Mouse (Mus musculus) layer of hippocampus, postnatal 10 days (tissue): ENCODE results near the gene Rbfox1. TPM values are rescaled to one million over a fixed set of nuclear protein-coding genes. Genes with fewer than 3 reads are reported as not detected.

Source experiments
- DNase-seq, 2 experiments: peaks; one replicate each; pipeline ENCODE4 v3.0.0; 2021; ENCODE audit warnings: low spot score in 2 of 2
- total RNA-seq, 2 experiments: library from RNA; stranded (reverse); gene quantifications; 2 replicates each; pipeline ENCODE4 v1.2.3; 2021

Rbfox1 gene
- total RNA-seq, 2 experiments from 2014 or later, result 275 to 280 TPM

DNA sequence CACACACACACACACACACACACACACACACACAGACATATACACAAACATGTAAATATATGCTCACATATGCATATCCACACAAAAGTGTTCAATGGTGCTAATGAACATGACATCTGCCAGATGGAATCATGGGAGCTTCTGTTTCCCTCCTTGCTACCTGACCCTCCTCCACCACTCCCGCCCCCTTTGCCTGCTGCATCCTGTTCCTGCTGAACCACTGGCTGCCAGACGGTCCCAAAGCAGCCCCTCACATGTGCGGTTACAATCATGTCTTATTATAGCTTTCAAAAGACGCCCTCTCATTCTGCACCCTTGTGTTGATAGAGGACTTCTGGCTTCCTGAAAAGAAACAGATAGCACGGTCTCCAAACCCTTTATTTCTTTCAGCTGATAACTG, 563.1 kb downstream of the Rbfox1 start:
- DNase-seq, result peak; percentile 25 to 28

DNA sequence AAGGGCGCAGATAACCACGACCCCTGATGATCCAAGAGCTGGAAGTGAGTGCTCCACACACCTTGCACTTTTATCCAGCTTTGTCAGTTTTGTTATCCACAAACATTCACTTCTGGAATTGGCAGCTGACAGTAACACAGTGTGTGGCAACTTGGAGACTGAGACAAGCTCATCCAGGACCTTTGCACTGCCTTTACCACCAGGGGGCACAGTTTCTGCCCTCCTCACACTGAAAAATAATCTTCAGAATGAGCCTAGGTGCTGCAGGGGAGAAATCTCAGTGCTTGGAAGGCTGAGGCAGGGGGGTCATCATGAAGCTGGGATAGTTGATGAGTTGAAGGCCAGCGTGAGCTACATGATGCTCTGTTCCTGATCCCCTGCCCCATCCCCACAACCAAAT, 570.2 kb downstream of the Rbfox1 start:
- DNase-seq, result no peak

DNA sequence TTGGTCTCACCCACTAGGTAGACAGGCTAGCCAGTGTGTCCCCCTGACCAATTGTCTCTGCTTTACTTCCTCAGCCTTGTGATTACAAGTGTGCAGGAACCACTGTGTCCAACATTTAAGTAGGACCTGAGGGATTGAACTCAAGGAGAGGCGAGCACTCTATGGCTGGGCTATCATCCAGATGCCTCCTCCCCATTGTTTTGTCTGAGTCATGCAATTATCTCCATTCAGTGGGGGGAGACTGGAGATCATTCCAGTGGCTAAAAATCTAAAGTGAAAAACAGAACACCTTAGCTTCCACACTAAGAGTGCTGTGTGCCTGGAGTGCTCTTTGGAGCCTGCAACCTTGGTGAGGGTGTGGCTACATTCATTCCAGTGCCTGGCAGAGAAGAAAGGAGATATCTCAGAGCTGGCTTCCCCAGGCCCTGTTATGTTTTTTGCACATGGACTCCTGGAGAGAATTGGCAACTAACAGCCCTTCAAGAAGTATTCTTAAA, 594.0 kb downstream of the Rbfox1 start:
- DNase-seq, result no peak

DNA sequence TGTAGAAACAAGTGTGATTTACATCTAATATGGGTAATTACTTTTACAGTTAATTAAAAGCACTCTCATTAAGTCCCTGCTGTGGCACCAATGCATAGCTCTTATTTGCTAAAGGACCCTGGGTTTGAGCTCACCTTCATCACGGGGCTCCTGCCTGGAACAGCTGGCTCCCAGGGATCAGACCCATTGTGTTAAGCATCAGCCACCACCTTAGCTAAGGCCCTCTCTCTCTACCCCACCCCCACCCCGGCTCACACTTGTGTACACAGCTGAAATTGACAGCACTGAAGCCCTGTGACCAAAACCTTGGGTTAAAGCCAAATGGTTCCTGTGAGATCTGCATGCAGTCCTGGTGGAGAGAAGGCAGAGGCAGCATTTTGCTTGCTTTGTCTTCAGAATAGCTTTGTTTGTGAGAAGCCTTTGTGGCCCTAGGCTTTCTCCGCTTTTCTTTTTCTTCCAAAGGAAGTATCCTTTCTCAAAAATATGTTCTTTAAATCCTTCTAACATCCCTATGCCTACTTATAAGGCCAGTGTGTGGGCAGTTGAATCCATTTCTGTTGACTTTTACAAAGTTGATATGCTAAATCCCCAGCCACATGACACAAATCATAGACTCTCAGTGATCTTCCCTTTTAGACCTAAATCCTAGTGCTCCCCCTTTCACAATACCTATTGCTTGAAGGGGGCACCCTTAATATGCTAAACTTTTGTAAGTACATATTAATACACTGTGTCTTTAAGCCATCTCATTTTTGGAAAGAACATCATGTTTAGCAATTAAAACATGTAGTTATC, 594.7 kb downstream of the Rbfox1 start:
- no peak for DNase-seq

DNA sequence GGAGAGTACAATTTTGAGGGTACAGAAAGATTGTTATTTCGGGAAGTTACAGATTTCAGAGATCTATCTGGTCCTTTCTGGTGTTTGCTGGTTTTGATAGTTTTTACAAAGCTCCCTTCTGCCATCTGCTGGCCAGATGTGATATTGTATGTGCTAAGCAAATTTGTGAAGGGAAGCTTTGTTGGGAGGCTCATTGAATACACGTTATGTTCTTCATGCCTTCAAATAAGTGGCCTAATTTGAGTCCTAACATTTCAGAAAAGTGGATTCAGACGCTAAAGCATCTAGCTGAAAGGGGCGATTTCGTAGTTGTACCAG, 595.2 kb downstream of the Rbfox1 start:
- peak; percentile 84 to 86 for DNase-seq

DNA sequence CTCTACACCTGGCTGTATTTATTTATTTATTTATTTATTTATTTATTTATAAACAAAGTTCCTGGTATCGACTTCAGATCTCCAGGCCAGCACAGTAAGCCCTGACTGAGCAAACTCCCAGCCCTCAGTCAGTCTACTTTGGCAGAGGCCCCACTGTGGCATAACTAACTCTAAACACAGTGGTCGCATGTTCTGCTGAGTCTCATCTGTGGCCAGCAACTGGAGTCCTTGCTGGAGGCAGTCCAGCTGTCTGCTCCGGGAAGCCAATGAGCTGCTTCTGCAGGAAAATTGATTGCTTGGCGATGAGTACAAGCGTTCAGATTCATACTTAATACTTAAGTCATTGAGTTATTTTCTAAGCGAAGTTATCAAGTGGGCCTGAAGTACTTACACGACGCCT, 598.5 kb downstream of the Rbfox1 start:
- DNase-seq, result no peak

DNA sequence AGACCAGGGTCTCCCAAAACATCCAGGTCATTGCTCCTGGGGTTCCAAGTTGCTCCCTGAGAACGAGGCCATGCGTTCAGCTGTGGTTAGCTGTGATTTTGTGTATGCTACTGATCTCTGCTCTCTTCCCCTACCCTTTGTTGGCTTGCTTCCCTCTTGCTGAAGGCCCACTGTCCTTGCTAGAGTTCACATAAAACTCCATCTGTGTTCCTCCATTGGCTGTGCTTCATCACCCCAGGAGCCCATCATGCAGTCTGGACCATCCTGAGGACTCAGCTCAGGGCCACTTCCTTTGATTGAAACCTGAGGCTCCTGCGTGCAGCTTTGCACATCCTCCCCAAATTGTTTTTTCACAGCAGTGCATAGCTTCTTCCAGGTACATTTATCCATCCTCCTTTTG, 600.5 kb downstream of the Rbfox1 start:
- DNase-seq, result no peak

DNA sequence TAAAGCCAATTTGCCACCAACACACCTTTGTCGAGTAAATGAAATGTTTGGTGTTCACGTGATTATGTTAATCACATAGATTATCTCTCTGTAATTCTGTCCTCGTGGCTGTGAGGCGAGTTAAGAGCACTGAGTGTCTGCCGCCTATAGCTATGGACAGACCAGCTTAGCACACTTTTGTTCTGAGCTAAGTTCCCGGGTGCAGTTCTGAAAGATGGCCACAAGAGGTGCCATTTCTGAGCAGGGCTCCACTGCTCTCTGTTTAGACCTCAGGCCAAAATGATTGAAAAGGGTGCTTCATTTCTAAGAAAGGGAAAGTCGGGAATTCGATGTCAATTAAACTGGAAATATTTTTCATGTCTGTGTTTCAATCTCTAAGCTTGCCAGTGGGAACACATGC, 617.1 kb downstream of the Rbfox1 start:
- DNase-seq, result peak; percentile 56 to 57

DNA sequence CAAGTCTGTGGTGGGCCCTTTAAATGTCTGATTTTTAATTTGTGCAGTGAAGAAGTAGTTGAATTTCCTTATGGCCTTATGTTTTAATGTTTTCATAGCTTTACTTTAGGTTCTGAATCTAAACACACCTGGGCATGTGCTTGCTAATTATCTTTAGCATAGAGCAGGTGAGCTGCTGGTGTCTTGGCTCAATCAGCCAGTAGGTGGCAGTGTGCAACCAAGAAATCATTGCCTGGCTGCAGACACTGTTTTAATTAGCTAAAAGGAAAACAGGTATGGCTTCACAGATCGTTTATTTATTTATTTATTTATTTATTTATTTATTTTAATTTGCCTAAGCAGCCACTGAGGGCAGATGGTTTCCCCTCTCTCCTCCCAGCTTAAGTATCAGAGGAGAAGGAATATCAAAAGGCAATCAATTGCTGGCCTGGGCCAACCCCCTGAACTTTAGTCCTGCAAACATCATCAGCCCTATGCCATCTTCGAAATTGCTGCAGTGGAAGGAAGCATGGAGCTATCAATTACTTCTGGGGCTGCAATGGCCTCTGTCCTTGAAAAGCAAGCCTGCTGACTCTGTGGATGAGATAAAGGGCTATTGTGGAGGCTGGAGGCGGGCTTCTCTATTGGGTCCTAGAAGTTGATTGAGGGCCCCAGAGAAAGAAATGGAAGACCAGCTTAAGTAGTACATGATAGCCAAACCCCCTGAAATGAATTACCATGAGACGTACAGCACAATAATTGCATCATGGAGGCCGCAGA, 618.6 kb downstream of the Rbfox1 start:
- peak; percentile 63 to 73 for DNase-seq

DNA sequence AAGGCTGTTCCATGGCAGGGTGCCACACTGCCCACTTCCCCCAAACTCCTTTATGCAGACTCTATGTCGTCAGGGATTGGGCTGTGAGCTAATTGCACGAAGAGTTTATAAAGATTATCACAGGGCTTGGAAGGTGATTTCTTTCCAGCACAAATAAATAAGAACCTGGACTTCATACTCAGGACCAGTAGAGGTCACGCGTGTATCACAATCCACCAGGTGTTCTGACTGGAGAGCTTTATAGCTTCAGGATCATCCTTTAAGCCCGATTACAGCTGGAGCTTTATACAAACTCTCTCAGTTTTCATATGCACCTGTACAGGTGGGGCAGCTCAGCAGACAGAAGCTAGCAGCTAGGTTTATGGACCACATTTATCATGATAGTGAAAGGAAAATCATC, 623.8 kb downstream of the Rbfox1 start:
- no peak for DNase-seq

DNA sequence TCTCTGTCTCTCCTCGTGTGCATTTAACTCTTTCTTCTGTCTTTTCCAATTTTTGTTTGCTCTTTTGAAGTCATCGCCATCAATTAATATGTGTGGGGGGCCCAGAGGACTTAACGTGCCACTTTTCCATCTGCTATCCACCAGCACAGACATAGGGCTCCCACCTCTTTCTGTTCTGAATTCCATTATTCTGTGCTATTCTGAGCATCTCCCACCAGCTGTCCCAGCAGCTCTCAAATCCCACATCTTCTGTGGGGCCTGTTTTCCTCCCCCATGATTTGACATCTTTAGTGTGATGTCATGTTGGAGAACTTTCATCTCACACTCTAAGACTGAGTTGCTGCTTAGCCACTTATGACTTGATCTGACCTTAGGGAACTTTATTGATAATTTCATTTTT, 634.3 kb downstream of the Rbfox1 start:
- no peak for DNase-seq

DNA sequence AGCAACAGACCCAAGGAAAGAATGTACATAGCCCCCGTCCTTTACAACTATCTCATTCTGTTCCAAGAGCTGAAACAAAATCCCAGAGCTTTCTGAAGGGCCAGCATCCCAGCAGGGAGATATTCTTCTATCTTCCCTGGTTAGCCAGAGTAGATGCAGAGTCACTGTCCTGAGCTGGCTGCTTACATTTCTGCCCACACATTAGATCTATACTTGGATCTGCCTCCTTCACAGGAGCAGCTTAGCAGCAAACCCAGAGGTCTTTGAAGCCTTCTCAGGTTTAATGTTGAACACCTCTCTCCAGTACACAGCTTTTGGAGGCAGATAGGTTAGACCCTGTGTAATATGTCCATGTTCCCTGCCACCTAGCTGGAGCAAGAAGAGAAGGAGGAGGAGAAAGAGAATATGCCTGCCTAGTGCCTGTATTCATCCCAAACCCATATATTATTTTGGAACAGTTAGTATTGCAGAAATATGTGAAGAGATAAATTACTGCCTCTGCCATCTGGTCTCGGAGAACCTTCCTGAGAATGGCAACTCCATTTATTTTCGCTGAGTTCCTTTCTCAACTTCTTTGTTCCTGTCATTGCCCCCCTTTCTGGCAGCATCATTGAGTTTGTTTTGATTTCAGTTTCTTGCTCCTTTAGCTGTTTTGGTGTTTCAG, 640.5 kb downstream of the Rbfox1 start:
- no peak for DNase-seq

DNA sequence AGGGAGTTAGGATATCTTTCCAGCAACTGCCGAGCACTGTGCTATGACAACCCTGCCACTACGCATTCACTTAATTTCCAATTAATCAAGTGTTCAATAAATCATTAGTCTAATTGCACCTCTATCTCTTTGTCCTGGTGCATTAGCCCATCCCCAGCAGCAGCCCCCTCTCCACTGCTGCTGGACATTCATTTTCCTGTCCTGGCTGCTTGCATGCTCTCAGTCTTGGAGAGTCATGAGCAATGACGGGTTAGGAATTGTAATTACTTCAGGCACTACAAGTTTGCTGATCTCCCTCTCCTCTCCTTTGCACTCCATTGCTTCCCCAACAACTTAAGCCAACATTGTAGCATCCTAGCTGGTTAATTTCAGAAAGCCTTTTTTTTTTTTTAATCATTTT, 646.3 kb downstream of the Rbfox1 start:
- DNase-seq, result no peak

DNA sequence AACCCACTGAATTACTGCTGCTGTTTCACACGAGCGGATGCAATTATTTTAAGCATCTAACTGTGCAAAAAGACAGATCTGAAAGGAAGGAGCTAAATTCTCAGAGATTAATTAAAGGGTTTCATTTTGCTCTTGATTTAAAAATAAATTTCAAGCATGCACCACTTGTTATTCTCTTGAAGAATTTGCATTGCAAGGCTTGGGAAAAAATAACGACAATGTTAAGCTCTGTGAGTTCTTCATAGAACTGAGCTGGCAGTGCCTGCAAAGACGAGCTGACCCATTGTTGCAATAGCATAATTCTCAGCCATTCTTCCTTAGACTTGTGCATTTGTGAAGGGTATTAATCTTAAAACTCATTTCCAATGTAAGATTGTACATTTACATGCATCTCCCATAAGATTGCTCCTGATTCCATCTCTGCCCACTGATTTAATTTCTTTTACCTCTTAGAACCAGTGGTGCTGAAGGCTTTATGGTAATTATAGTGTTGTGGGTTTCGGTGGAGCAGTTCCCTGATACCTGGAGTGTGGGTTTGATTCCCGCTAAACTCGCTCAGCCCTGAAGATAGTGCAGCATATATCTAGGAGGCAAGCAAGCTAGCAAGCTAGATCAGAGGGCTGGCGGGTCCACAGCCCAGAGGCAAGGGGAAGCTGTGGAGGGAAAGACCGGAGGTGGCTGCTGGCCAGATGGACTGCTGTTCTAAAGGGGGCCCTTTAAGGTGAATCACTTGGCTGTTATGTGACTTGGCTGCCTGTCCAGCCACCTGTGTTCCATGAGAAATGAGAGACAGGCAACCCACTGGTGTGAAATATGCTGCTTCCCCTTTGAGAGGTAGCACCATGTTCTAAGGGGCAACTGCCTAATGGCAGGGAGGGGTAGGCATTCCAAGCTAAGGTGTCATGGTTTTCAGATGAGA, 647.2 kb downstream of the Rbfox1 start:
- peak in 1 of 2 experiments; percentile 27 for DNase-seq

DNA sequence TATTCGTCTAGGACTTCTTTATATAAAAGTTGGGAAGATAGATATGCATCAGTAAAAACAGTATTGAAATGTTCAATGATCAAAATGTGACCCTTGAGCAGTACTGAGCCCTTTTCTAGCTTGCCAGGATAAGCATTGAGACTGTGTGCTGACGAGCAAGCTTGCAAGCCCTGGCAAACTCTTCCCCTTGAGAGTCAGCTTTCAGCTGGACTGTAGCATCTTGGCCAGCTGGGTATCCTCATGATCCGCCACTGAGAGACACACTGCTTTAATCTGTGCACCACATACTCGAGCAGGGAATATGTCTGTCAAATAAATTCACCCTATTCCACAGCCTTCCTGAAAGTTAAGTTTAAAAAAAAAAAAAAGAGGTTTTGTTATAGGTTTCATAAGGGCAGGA, 670.6 kb downstream of the Rbfox1 start:
- no peak for DNase-seq

DNA sequence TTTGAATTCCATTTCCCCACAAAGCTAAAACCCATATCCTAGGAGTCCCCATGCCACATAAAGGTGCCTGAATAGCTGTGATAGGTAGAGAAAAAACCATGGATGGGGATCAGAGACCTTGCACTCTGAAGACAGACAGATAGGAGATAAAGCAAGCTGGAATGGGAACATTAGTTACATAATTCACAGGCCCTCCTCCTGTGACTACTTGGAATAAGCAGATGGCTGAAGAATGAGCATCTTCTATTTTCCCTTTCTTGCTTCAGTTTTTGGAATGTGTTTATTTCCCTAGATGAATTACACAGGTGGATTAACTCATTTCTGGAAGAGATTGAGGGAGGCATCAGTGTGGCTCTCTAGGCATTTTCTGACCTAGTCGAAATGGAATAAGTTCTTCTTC, 672.6 kb downstream of the Rbfox1 start:
- no peak for DNase-seq

DNA sequence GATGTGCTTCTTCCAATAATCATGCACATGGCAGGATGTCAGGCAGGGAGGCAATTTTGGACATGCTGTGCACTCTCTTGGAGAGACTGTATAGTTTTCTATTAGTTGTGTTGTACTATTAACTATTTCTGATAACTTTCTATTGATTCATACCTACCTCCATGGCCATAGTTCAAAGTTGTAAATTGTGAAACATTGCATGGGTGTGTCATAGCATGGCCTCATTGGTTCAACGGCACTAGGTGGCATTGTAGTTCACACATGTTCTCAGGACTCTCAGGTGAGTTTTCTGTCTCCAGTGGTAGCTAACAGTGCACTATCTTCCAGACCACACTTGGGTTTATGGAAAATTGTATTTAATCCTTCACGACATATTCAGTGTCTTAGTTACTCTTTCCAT, 699.5 kb downstream of the Rbfox1 start:
- no peak for DNase-seq

DNA sequence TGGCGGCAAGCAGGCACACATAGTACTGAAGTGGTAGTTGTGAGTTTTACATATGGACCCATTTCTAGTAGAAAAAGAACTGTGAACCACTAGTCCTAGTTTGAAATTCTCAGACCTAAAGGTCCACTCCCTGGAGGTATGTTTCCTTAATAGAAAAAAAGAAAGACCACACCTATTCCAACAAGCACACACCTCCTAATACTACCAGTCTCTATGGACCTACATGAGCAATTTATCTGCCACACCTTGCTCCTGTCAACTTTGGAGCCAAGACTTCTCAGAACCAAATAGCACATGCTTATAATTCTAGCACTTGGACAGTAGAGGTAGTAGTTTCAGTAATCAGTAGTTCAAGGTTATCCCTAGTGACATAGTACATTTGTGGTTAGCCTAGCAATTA, 700.0 kb downstream of the Rbfox1 start:
- no peak for DNase-seq

DNA sequence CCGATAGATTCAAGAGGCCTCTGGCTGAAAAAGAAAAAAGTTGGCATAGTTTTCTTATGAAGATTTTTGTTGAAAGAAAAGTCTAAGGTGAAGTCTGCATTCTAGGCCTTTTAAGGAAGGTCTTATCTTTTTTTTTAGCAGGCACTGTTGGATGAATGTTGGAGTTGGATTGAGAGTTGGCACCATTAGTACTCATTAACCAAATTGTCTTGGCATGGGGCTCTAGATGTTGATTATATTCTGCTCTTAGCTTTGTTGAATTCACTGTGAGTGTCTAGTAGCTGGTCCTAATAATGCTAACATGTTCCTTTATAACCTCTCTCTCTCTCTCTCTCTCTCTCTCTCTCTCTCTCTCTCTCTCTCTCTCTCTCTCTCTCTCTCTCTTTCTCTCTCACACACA, 731.4 kb downstream of the Rbfox1 start:
- no peak for DNase-seq

DNA sequence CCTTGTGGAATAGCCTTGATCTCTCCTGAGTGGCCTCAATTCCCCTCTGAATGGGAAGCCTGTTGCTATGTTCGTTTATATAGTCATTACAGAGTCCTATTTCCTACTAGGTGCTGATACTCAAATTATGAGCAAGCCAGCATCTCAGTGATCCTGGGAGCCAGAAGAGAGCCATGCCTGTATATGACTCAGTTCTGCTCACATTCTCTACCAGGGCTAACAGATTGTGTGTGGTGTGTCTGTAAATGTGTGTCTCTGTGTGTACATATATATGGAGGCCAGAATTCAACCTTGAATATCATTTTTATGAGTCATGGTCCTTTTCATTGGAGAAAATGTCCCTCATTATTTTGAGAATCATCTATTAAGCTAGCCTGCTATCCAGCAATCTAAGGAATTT, 755.2 kb downstream of the Rbfox1 start:
- no peak for DNase-seq

DNA sequence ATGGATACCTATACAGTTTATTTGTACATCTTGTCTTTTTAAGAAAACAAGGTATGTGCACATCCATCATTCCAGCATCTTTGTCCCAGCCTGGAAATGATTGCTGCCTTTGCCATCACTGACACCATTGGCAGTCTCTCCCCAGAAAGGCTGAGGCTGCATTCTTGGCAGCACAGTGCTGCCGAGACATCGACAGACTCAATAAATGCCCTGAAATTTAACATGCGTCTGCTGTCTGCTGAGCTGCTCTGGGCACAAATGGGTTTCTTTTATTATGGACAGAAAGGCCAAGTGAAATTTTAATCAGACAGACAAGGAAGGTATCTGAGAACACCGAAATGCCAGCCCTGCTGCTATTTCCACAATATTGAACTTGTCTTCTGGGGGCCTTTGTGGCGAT, 761.8 kb downstream of the Rbfox1 start:
- DNase-seq, result peak in 1 of 2 experiments; percentile 18
